Comparison of ENCODE assay signal across 8 mouse cellular contexts in the genomic region with DNA sequence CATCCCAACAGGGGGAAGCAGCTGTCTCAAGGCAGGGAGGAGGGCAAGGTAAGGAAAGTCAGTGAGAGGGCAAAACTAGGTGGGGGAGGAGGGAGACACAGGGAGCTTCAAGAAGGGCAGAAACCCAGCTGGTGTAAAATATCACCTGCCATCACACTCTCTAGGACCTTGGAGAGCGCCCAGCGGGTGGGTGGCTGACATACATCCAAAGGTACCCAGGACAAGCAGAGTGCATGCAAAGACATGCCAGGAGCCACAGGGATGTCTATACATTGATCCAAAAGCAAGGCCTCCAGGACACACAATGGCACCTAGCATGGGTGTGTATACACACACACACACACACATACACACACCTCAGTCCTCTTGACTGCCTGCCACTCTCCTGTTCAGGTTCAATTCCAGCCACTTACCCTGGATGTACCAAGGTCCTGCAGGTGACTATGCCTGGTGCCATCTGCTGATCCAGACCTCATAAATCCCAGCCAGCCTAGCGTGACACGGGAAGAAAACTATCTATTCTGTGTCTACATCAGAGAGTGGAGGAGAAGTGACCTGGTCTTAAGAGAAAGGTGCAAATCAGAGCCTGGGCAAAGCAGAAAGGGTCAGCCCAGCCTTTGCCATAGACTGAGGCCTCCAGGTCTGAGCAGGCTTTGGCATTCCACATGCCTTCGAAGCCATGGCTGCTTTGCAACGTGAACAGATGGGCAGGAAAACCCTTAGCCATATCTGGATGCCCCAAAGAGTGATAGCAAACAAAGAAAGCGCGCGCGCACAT. TPM values are rescaled to one million over a fixed set of nuclear protein-coding genes. Genes with fewer than 3 reads are reported as not detected.
DNase-seq lines count a peak whose midpoint lies in the region; ATAC-seq lines count a peak whose summit lies in the region.

No protein-coding gene starts in this region.

- peaks cover 14% of the 10 kb centered on the region for H3K4me1 ChIP-seq in hindbrain, embryonic 10.5 days (replicated peaks)
- peaks cover 15% of the 10 kb centered on the region for H3K4me1 ChIP-seq in hindbrain, embryonic 16.5 days (ENCODE audit: control insufficient read depth, insufficient read depth, low read depth, low read length)
- peaks cover 17% of the 10 kb centered on the region for H3K4me1 ChIP-seq in limb, embryonic 10.5 days

- intact Hi-C loops in left cerebral cortex, postnatal 36 days (cut with DNase I) = loop anchor here (5.0 kb wide), 1 partner anchor 33 kb away; no protein-coding TSS in a partner anchor

- H3K9ac ChIP-seq in hindbrain, embryonic 16.5 days (ENCODE audit: low read depth, low read length) = no peak overlapping the region

- H3K27ac ChIP-seq in hindbrain, embryonic 10.5 days = no peak overlapping the region
- no peak overlapping the region for H3K27ac ChIP-seq in hindbrain, embryonic 16.5 days (ENCODE audit: low read depth, low read length)
- H3K27ac ChIP-seq in limb, embryonic 10.5 days = no peak overlapping the region

- H3K4me3 ChIP-seq in hindbrain, embryonic 10.5 days = no peak overlapping the region
- H3K4me3 ChIP-seq in hindbrain, embryonic 16.5 days (ENCODE audit: low read length) = no peak overlapping the region
- H3K4me3 ChIP-seq in limb, embryonic 10.5 days = no peak overlapping the region

- no peak overlapping the region for H3K4me2 ChIP-seq in hindbrain, embryonic 16.5 days (ENCODE audit: low read length)

- H3K36me3 ChIP-seq in hindbrain, embryonic 10.5 days = no peaks in the 10 kb centered on the region
- no peaks in the 10 kb centered on the region for H3K36me3 ChIP-seq in hindbrain, embryonic 16.5 days (ENCODE audit: control insufficient read depth, insufficient read depth, low read length)
- H3K36me3 ChIP-seq in limb, embryonic 10.5 days = no peaks in the 10 kb centered on the region

- 72% methylated on average over 10 of the region's 10 CpGs for WGBS in hindbrain, embryonic 10.5 days
- 73% methylated on average over 10 of the region's 10 CpGs for WGBS in hindbrain, embryonic 16.5 days
- WGBS in limb, embryonic 10.5 days = 68% methylated on average over 10 of the region's 10 CpGs

- DNase-seq in hindbrain, embryonic 10.5 days (ENCODE audit: low spot score) = peak; percentile 20
- DNase-seq in 416B (ENCODE audit: low read depth) (peak; percentile 62), WW6 (ENCODE audit: low read depth, low spot score) (peak; percentile 66)
- peak; percentile 67 for DNase-seq in limb, embryonic 10.5 days (ENCODE audit: low spot score)
- DNase-seq in left cerebral cortex, postnatal 36 days (ENCODE audit: low spot score in 2 of 2) = no peak
- DNase-seq in right cerebral cortex, postnatal 25 days = no peak
- DNase-seq in right cerebral cortex, postnatal 10 days (ENCODE audit: low spot score in 2 of 2) = no peak

- H3K9me3 ChIP-seq in hindbrain, embryonic 10.5 days = no peaks in the 10 kb centered on the region
- no peaks in the 10 kb centered on the region for H3K9me3 ChIP-seq in hindbrain, embryonic 16.5 days (ENCODE audit: control insufficient read depth, low read length)
- no peaks in the 10 kb centered on the region for H3K9me3 ChIP-seq in limb, embryonic 10.5 days (replicated peaks)

- no peak for ATAC-seq in hindbrain, embryonic 16.5 days

- H3K27me3 ChIP-seq in hindbrain, embryonic 10.5 days (ENCODE audit: insufficient read depth, poor library complexity, severe bottlenecking) = peaks cover 39% of the 10 kb centered on the region
- peaks cover 4% of the 10 kb centered on the region for H3K27me3 ChIP-seq in hindbrain, embryonic 16.5 days (replicated peaks; ENCODE audit: control insufficient read depth, insufficient read depth, low read length)
- peaks cover 52% of the 10 kb centered on the region for H3K27me3 ChIP-seq in limb, embryonic 10.5 days (ENCODE audit: low read depth, poor library complexity, severe bottlenecking)

RNA-seq across cellular contexts. Expression of a gene that starts 25.6 kb away (rescaled TPM):
- 1.5 and 1.6 TPM in 2 replicates for polyA plus RNA-seq in hindbrain, embryonic 10.5 days (2016; fragmentation: Nextera tagmentation; extraction: Ambion mirVana)
- 13.7 and 15.0 TPM in 2 replicates for polyA plus RNA-seq in hindbrain, embryonic 16.5 days (2015; fragmentation: Nextera tagmentation; extraction: Ambion mirVana)
- polyA plus RNA-seq in limb, embryonic 10.5 days (2016; fragmentation: Nextera tagmentation; extraction: Ambion mirVana) = 0.34 and 0.55 TPM in 2 replicates
- 100 to 1,000 TPM; 179 to 210 TPM for total RNA-seq in left cerebral cortex, postnatal 36 days (2021)

RNA-seq across cellular contexts. Expression of a gene that starts 34.3 kb away (rescaled TPM):
- polyA plus RNA-seq in hindbrain, embryonic 10.5 days (2016; fragmentation: Nextera tagmentation; extraction: Ambion mirVana) = 0.61 and 1.2 TPM in 2 replicates
- polyA plus RNA-seq in hindbrain, embryonic 16.5 days (2015; fragmentation: Nextera tagmentation; extraction: Ambion mirVana) = 2.5 and 2.9 TPM in 2 replicates
- 0.24 and 0.51 TPM in 2 replicates for polyA plus RNA-seq in limb, embryonic 10.5 days (2016; fragmentation: Nextera tagmentation; extraction: Ambion mirVana)
- 10 to 100 TPM; 28.5 to 31.2 TPM for total RNA-seq in left cerebral cortex, postnatal 36 days (2021)

Comparison
In these comparisons a context has a peak if more than half of its experiments do, and no peak if none do; other contexts are left out.
1. DNase-seq: peak in hindbrain, embryonic 10.5 days (single experiment), 416B (single experiment), WW6 (single experiment) and limb, embryonic 10.5 days (single experiment); none in left cerebral cortex, postnatal 36 days (0 of 2), right cerebral cortex, postnatal 25 days (single experiment) and right cerebral cortex, postnatal 10 days (0 of 2).